Mouse (Mus musculus): ENCODE measurements around the gene Gpha2.

- TF ChIP-seq POLR2A (IDR thresholded peaks at IDR 0.05; ENCODE audit: low read depth, low read length) (no peak), CTCF (conservative IDR thresholded peaks at IDR 0.05; ENCODE audit: insufficient read depth, insufficient read length, low read depth, low read length) (no peak)
These were observed 46.6 kb downstream of the Gpha2 start for GRCm38 (mm10) chr19:6272738-6273137.
